Mouse (Mus musculus) spleen, postnatal 10 days (tissue): ENCODE results near the gene Cacna1d.

Experiments
- DNase-seq, 2 experiments: peaks; one replicate each; pipeline ENCODE4 v3.0.0; 2021 to 2022; ENCODE audit warnings: low spot score in 2 of 2

Cacna1d gene

DNA sequence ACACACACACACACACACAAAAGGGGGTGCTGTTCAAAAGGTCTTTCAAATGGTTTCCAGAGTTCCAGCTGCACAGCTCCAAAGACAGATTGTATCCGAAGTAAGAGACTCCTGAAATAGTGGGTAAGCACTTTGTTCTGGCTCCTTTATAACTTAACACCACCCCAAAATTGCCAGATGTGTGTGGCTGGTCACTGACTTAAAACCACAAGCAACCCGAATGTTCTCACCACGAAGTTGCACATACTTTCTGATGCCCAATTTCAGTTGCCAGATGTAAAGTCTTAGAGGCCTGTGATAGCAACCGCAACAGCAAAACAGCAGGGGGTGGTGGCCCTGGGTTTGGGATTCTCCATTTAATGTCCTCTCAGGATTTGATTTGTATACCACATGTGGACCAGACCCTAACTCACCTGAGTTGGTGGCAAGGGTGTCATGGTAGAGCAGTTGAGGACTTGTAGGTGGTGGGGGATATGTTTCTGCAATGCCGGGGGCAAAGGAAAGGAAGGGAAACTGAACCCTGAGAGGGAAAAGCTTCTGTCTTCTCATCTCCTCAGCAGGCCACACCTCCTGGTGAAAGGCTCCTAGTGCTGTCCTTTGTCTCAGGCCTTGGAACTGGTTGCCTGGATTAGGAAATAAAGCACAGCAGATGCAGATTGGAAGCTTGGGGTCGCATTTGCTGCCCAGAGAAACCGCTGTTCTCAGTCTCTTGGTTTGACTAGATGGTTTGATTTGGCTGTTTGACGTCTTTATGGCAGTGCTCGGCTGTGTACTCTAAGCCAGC is 471.3 kb downstream of the Cacna1d start:
- DNase-seq, result no peak

GRCm38 (mm10) chr14:30019375-30019774 is 471.9 kb downstream of the Cacna1d start:
- no peak for DNase-seq

DNA sequence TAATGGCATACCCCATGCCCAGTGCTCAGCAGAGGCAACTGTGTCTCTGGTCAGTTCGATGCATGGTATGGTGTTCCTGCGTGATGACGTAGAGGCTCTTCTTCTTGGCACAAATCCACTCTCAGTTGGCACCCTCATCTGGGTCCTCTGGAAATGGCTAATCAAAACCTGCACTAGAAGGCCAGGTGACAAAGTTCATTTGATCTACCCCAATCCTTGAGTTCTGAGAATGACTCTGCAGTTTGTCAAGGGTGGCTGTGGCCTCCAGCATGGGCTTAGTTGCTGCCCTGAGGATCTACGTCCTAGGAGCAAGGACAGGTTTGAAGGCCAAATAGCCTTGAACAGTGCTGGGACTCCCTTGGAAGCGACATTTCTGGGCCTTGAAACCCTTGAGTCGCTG is 472.4 kb downstream of the Cacna1d start:
- no peak for DNase-seq

DNA sequence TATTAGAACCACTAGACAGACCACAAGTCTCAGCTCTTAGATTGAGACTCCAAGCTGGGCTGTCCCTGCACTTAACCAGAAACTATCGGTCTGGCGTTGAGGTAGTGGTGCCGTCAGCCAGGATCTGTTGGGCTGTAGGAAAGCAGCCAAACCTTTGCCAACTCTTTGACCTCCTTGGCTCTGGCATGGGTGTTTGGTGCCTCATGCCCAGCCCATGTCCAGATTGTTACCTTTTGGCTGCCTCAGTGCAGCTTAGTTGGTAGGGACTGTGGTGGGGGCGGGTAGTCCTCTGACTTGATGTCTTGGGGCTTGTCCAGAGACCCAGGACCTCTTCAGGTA is 472.8 kb downstream of the Cacna1d start:
- no peak for DNase-seq

- no peak for DNase-seq
Measured at GRCm38 (mm10) chr14:30017794-30018462, 473.3 kb downstream of the Cacna1d start.

- DNase-seq, result no peak
Measured at GRCm38 (mm10) chr14:30016666-30017065, 474.6 kb downstream of the Cacna1d start.

DNA sequence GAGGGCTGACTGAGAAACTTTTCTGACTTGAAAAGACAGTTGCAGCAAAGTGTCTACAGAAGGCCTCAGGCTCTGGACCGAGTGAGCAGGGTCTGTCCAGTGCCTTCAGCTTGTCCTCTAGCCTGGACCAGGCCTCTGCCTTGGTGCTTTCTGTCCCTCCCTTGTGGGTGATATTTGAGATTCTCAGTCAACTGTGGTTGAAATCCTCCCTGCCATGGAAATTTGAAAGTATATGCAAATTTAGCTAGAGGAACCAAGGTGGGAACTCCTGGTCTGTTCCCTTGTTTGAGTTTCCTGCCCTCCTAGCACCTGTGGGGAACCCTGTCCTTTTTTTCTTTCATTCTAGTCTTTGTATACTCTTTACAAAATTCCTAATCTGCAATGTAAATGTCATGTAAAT is 476.2 kb downstream of the Cacna1d start:
- no peak for DNase-seq

GRCm38 (mm10) chr14:30014487-30014886 is 476.8 kb downstream of the Cacna1d start:
- DNase-seq, result no peak

DNA sequence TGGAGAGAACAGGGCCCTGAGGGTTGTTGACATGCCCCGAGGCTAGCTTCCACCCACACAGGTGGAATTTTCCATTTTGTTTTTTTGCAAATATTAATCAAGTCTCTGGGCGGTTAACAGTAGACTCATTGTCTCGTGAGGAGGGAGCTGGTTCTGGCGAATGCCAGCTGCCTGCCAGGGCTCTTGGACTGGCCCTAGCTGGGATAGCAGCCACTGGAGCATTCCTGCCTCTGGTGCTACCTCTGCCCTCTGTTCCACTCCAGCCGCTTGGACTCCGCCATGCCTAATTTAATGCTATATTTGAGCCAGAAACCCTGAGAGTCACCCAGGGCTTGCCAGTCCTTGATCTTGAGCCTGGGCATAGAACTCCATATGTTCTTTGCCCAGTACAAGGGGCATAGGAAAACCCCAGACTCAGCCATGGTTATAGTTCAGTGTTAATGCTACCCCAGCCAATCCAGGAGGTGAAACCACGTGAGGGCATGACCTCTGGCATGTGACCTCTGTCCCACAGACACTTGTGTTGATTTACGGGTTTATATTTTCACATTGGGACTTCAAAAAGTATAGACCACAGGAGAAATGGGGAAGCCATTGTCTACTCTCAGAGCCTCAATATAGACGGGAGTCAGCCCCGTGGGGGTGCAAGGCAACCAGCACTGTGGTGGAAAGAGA is 479.2 kb downstream of the Cacna1d start:
- no peak for DNase-seq

DNA sequence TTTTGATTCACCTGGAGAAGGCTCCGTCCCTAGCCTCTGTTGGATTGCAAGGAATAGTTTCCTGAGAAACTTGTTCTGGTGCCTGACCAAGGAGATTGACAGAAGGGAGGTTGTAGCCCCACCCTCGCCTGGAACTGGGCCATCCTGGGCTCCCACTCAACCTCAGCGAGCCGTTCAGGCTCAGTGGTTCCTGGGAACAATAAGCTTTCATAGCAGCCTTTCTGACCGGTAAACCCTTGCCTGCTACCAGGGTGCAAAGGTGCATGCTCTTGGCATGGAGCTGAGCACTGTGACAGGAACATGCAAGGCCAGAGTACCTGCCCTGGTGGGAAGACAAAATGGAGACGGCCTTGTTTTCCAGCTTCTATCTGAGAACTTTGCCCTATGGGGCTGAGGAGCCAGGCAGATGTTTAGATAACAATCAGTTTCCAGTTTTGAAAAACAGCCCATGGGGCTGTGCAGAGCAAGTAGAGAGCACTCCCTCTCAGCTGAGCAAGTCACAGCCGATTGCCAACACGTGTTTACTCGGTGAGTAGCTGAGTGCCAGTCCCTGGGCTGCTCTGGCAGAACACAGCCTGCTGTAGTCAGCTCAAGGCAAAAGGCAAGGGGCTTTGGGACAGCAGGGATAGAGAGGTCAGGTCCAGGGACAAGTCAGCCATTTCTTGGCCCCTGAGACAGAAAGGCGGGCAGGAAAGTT is 481.2 kb downstream of the Cacna1d start:
- DNase-seq, result no peak

DNA sequence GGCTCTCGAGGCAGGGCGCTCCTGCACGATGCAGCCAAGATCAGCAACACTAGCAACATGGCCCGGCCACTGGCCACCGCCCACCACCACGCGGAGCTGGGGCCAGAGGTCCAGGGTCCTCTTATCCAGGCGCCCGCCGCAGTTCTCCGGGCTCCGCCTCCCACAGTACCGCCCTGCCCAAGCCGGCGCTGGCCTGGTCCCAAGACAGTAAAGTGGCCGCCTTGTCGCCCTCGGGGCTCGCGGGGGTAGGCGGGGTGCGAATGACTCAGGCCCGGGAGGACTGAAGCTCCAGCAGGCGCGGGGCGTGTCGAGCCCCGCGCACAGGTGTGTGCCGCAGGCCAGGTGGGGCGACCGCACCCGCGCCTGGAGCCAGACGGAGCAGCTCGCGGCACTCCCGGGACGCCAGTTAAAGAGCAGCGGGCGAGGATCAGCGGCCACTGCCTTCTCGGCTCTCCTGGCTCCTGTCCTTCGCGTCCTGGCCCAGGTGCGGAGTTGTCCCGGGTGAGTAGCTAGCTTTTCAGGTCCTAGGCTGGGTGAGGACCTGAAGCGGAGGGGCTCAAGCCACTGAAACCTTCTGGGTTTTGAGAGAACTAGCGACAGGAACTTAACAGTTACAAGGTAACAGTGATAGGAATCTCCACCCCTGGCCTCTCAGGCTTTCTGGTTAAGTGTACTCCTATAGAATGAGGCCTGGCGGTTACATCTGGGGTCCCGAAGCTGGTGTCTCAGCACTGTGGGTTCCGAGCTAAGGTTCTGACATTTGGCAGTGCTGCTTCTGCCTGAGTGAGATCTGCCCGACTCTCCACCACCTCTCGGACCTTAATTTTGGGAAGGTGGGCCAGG is 482.3 kb downstream of the Cacna1d start, which contains the start of the genes Il17rb and Chdh:
TSS of gene Il17rb (minus strand) at position 164 of the 843 bp plus-strand sequence.
TSS of gene Chdh (plus strand) at position 291 of the 843 bp plus-strand sequence.
- DNase-seq, result peak in 1 of 2 experiments; percentile 30

GRCm38 (mm10) chr14:29999475-29999811 is 491.8 kb downstream of the Cacna1d start:
- DNase-seq, result no peak

- DNase-seq, result no peak
Measured at GRCm38 (mm10) chr14:29998747-29999474, 492.3 kb downstream of the Cacna1d start.

DNA sequence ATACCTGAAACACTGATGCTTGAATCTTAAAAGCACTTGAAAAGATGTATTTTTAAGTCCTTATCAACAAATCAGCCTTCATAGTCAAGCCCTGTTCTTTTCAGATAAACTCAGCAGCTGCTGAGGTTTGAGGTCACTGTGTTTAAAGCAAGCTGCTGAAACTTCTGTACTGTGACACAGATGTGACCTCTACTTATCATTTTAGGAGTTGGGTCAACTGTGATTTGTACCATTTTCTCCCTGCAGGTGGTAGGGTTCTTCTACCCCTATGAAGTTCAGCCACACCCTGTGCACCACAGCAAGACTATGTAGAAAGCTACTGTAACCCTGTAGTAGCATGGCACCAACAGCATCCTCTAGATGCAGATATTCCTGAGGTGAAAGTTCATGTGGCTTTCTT is 493.9 kb downstream of the Cacna1d start:
- DNase-seq, result no peak

GRCm38 (mm10) chr14:29996000-29996751 is 495.1 kb downstream of the Cacna1d start:
- DNase-seq, result no peak

DNA sequence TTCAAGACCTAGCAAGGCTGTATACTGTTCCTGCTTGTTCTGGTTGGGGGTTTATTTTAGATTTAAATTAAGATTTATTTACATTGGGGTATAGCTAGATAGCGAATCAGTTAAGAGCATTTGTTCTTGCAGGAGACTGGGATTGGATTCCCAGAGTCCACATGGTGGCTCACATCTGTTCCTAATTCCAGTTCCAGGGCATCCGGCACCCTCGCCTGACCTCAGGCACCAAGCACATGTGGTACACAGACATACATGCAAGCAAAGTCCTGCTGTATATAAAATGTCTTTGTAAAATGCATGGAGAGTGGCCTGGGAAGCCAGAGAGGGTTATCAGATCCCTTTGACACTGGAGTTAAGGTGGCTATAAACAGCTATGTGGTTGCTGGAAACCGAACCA is 496.3 kb downstream of the Cacna1d start:
- DNase-seq, result no peak
